Mouse (Mus musculus) ES-E14 (cell line): ENCODE results near the gene Fkbp1a. TPM values are rescaled to one million over a fixed set of nuclear protein-coding genes. Genes with fewer than 3 reads are reported as not detected.
A peak's percentile ranks its signal among the peaks of the same experiment; 100 is the strongest.

Experiments
- DNase-seq: peaks from one replicate; pipeline ENCODE4 v3.0.0-alpha.2; 2013; ENCODE audit warnings: low read depth, low spot score
- H3K27ac ChIP-seq: 2 replicates; pipeline ENCODE4 v1.5.1; 2012; ENCODE audit warnings: low read depth, mild to moderate bottlenecking, low read length, moderate library complexity, mixed read lengths; ENCODE audit not compliant: poor library complexity, insufficient read depth, severe bottlenecking
- H3K36me3 ChIP-seq: 2 replicates; pipeline ENCODE4 v1.6.1; 2012; ENCODE audit warnings: mild to moderate bottlenecking, low read length, moderate library complexity, mixed read lengths; ENCODE audit not compliant: control insufficient read depth, poor library complexity, insufficient read depth, severe bottlenecking
- H3K4me1 ChIP-seq, 2 experiments: fragments of 150-350 bp in 1 of 2; sonication (generic) in 1 of 2; 2 replicates each; pipeline ENCODE4 v1.6.1; 2012; ENCODE audit warnings: low read length in 2 of 2, mild to moderate bottlenecking in 1 of 2, mixed read lengths in 1 of 2; ENCODE audit not compliant: control insufficient read depth in 2 of 2, insufficient read depth in 2 of 2, poor library complexity in 1 of 2
- H3K4me3 ChIP-seq, 2 experiments: fragments of 150-350 bp in 1 of 2; sonication (generic) in 1 of 2; 2 replicates each; pipeline ENCODE4 v1.5.1; 2012; ENCODE audit warnings: low read length in 2 of 2, low read depth in 1 of 2, mild to moderate bottlenecking in 1 of 2, mixed read lengths in 1 of 2; ENCODE audit not compliant: insufficient read depth in 1 of 2, poor library complexity in 1 of 2, severe bottlenecking in 1 of 2
- H3K9ac ChIP-seq: 2 replicates; pipeline ENCODE4 v1.6.1; 2012; ENCODE audit warnings: low read depth, mild to moderate bottlenecking, low read length, mixed read lengths; ENCODE audit not compliant: poor library complexity, insufficient read depth, severe bottlenecking
- H3K9me3 ChIP-seq: fragments of 150-350 bp; sonication (generic); 2 replicates; pipeline ENCODE4 v1.6.1; 2012; ENCODE audit warnings: low read depth, mild to moderate bottlenecking, low read length; ENCODE audit not compliant: control insufficient read depth, insufficient read depth
- CHD2 ChIP-seq: IDR thresholded peaks from 2 replicates; pipeline ENCODE4 v1.6.1; 2014; ENCODE audit warnings: mild to moderate bottlenecking, low read depth, low read length, inconsistent platforms
- HCFC1 ChIP-seq: IDR thresholded peaks from 2 replicates; pipeline ENCODE4 v1.6.1; 2012; ENCODE audit warnings: low read length, inconsistent platforms, borderline replicate concordance; ENCODE audit not compliant: insufficient read depth
- MAFK ChIP-seq: IDR thresholded peaks from 2 replicates; pipeline ENCODE4 v1.6.1; 2014; ENCODE audit warnings: mild to moderate bottlenecking, low read depth, low read length, inconsistent platforms; ENCODE audit not compliant: insufficient read depth
- ZC3H11A ChIP-seq: IDR thresholded peaks from 2 replicates; pipeline ENCODE4 v1.6.1; 2012; ENCODE audit warnings: low read depth, mild to moderate bottlenecking, inconsistent platforms, low read length, borderline replicate concordance
- ZNF384 ChIP-seq: IDR thresholded peaks from 2 replicates; pipeline ENCODE4 v1.6.1; 2012; ENCODE audit warnings: low read depth, low read length, inconsistent platforms
- in situ Hi-C, 2 experiments: fragments of 600-800 bp; cut with MboI; formaldehyde crosslinking; loops; one replicate each; pipeline ENCODE4 v1.15.1; 2025; ENCODE audit warnings: low sequenced_read_pairs in 2 of 2, inconsistent platforms in 1 of 2; ENCODE audit not compliant: unreplicated experiment in 2 of 2
- total RNA-seq: library from RNA; depleted of rRNA; stranded (reverse); fragments of 300-350 nt; gene quantifications from 2 replicates; pipeline ENCODE4 v1.2.3, GENCODE M21; 2012

The Fkbp1a gene
- total RNA-seq, 1 experiment = 79.5 TPM

DNA sequence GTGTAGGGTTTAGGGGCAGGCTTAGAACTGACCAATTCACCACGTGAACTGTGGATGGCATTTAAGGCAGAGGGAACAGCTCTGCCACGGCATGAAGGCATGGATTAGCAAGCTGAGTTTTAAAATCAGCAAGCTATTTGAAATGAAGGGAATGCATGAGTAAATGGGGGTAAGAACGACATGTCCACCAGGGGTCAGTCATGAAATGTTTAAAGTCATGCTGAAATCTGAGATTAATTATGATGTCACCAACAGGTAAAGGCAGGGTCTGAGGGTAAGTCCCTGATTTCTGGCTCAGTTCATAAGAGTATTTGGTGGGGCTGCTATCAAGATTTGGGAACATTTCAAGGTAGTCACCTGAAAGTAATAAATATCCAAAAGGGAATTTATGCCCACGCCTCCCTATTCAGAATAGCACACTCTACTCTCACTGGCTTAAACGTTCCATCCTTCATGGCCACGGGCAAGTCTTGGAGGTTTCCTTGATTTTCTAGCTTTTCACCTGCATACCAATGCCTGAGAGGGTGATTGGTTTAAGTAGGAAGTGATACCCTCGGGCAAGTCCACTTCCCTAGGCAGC lies 32.9 kb downstream of the Fkbp1a start:
- H3K4me1 ChIP-seq = peaks cover 8 to 10% of the 10 kb centered on the region in 2 experiments; a peak in 2 of 4 replicates
- peak overlapping the region; percentile 43 to 62; a peak in 3 of 4 replicates for H3K4me3 ChIP-seq
- in situ Hi-C loops = no loop called here
- TF ChIP-seq MAFK (no peak), CHD2 (no peak), HCFC1 (no peak), ZC3H11A (no peak), ZNF384 (no peak)
- H3K27ac ChIP-seq = peak overlapping the region; percentile 51
- no peaks in the 10 kb centered on the region for H3K36me3 ChIP-seq
- peak; percentile 12 for DNase-seq
- no peaks in the 10 kb centered on the region for H3K9me3 ChIP-seq
- peak overlapping the region; percentile 51; the same call in 1 of the 2 replicates for H3K9ac ChIP-seq

DNA sequence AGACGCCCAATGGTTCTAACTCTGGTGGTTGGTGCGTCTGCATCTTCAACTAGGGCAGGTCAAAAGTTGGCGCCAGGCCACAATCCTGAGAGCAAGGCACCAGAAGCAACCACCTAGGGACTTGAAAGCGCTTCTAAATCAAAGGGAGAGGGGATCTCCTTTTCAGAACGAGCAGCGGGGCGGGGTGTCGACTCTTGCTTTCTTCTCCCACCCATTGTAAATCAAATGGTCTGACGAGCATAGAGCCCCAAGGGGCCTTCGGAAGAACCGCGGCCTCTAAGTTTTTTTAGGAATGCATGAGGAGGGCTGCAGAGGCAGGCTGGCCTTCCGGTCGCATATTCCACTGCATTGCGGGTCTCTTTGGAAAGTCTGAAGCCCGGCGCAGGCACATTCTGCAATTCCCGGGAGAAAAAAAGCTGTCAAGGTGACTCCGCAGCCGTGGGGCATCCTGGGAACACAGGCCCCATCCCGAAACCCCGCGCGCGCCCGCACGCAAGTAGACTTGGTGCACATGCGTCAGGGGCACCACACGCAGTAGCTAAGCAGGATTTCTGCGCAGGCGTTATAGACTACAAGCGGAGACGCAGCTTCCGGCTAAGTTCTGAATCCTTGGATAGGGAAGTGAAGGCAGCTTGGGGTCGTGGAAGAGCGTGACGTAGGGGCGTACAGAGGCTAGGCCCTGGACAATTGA lies 33.6 kb downstream of the Fkbp1a start:
- Histone ChIP-seq H3K4me1 (peaks cover 8 to 10% of the 10 kb centered on the region in 2 experiments; a peak in 2 of 4 replicates), H3K9ac (peak overlapping the region; percentile 51; the same call in 1 of the 2 replicates), H3K9me3 (no peaks in the 10 kb centered on the region), H3K4me3 (peak overlapping the region; percentile 43 to 62), H3K27ac (peak overlapping the region; percentile 51), H3K36me3 (no peaks in the 10 kb centered on the region)
- in situ Hi-C loops = no loop called here
- DNase-seq = peak; percentile 70
- no peak for TF ChIP-seq HCFC1
- TF ChIP-seq CHD2 = no peak
- no peak for TF ChIP-seq MAFK
- peak; percentile 55 for TF ChIP-seq ZNF384
- TF ChIP-seq ZC3H11A = no peak

DNA sequence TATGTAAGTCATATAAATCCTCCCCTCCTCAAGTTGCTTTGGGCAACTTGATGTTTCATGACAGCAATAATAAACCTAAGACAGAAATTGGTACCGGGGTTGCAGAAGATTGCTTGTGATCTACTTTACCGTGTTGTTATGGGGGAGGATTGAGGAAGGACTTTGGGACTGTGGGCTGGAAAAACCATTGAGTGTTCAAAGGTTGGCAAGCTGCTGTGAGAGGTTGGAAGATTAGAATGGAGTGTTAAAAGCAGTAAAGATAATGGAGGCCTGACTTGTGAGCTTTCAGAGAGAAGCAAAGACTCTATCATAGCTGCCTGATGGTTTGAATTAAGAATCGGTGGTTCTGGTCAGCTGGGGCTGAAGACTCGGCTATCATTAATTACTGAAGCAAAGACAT lies 36.9 kb downstream of the Fkbp1a start:
- Histone ChIP-seq H3K27ac (no peak overlapping the region), H3K9me3 (no peaks in the 10 kb centered on the region), H3K4me3 (no peak overlapping the region), H3K9ac (no peak overlapping the region), H3K36me3 (no peaks in the 10 kb centered on the region), H3K4me1 (peaks cover 3 to 7% of the 10 kb centered on the region in 2 experiments; a peak in 1 of 4 replicates)
- no peak for DNase-seq
- TF ChIP-seq CHD2 = no peak
- TF ChIP-seq ZNF384 = no peak
- no peak for TF ChIP-seq ZC3H11A
- no peak for TF ChIP-seq HCFC1
- TF ChIP-seq MAFK = no peak
- in situ Hi-C loops = no loop called here

DNA sequence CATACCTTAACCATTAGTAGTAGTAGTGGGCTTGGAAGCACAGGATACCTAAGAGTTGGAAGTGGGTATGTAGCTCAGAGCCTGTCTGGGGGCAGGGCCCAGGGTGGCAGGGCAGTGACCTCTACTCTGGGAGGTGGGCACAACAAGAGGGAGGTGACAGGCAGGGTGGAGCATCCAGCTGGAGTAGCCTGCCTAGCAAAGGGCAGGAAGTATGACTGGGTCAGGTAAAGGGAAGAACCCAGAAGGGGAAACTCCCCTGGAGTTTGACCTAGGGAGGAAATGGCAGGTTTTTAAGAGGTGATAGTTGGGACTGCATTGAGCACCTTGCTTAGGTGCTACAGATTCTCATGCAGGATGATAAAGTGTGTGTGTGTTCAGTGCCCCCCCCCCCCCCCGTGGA lies 38.7 kb downstream of the Fkbp1a start:
- Histone ChIP-seq H3K4me1 (0 out of 4 replicates have a peak, but pooled peaks cover 0 to 3% of the 10 kb centered on the region in 2 experiments), H3K27ac (no peak overlapping the region), H3K36me3 (no peaks in the 10 kb centered on the region), H3K4me3 (no peak overlapping the region), H3K9me3 (no peaks in the 10 kb centered on the region), H3K9ac (no peak overlapping the region)
- TF ChIP-seq MAFK (no peak), HCFC1 (no peak), CHD2 (no peak), ZC3H11A (no peak), ZNF384 (no peak)
- in situ Hi-C loops = no loop called here
- DNase-seq = no peak

DNA sequence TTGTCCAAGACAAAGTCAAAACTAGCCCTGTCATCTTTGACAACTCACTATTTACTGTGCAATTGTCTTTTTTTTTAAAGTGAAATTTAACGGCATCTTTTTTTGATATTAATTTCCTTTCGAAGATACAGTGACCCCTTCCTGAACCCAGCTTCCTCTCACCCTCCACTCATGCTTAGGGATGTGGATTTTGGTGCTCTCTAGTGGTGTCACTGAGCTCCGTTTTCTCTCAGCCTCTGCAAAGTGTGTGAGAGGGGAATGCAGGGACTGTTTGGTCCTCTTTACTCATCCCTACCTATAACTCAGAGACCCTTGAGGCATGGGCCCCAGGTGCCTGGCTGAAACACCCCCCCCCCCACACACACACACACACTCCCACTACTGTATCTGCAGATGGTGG lies 43.7 kb downstream of the Fkbp1a start:
- Histone ChIP-seq H3K36me3 (no peaks in the 10 kb centered on the region), H3K4me3 (no peak overlapping the region), H3K27ac (no peak overlapping the region), H3K9me3 (no peaks in the 10 kb centered on the region), H3K4me1 (no peaks in the 10 kb centered on the region), H3K9ac (no peak overlapping the region)
- DNase-seq = no peak
- in situ Hi-C loops = no loop called here
- TF ChIP-seq ZC3H11A = no peak
- no peak for TF ChIP-seq ZNF384
- no peak for TF ChIP-seq HCFC1
- TF ChIP-seq MAFK = no peak
- no peak for TF ChIP-seq CHD2
